ENCODE assay signal across 7 mouse cellular contexts in genomic region chr9:82976219-82976618, GRCm38 (mm10). TPM values are rescaled to one million over a fixed set of nuclear protein-coding genes. Genes with fewer than 3 reads are reported as not detected.
DNase-seq lines count a peak whose midpoint lies in the region; ATAC-seq and TF ChIP-seq lines count a peak whose summit lies in the region.

No protein-coding gene starts in this region.

- H3K4me2 ChIP-seq in lung, embryonic 16.5 days (ENCODE audit: low read depth, low read length): peak overlapping the region; percentile 59
- peak overlapping the region; percentile 71 for H3K4me2 ChIP-seq in intestine, postnatal 0 days (replicated peaks; ENCODE audit: low read depth)

- ATAC-seq in lung, embryonic 16.5 days (ENCODE audit: low read depth): no peak
- no peak for ATAC-seq in intestine, postnatal 0 days

- TF ChIP-seq CTCF in embryonic fibroblast, embryonic 13.5 days (IDR thresholded peaks at IDR 0.05; ENCODE audit: borderline replicate concordance, insufficient read depth, low read length): no peak
- no peak for TF ChIP-seq CTCF in intestine, postnatal 0 days (IDR thresholded peaks at IDR 0.05; ENCODE audit: low read depth)
- TF ChIP-seq CTCF in olfactory bulb, adult 2 months (IDR thresholded peaks at IDR 0.05; ENCODE audit: insufficient read depth, low read depth, low read length): no peak

- no peaks in the 10 kb centered on the region for H3K27me3 ChIP-seq in lung, embryonic 16.5 days (ENCODE audit: control insufficient read depth, insufficient read depth, low read depth, low read length)
- H3K27me3 ChIP-seq in intestine, postnatal 0 days (replicated peaks; ENCODE audit: control insufficient read depth, insufficient read depth, low read length): no peaks in the 10 kb centered on the region

- H3K9me3 ChIP-seq in lung, embryonic 16.5 days (ENCODE audit: control insufficient read depth, low read length): no peaks in the 10 kb centered on the region
- H3K9me3 ChIP-seq in intestine, postnatal 0 days (ENCODE audit: control insufficient read depth): no peaks in the 10 kb centered on the region

- TF ChIP-seq POLR2A in embryonic fibroblast, embryonic 13.5 days (IDR thresholded peaks at IDR 0.05; ENCODE audit: low read depth, low read length): no peak
- no peak for TF ChIP-seq POLR2A in olfactory bulb, adult 2 months (IDR thresholded peaks at IDR 0.05; ENCODE audit: insufficient read depth, low read depth, low read length)

- H3K4me1 ChIP-seq in lung, embryonic 16.5 days (replicated peaks; ENCODE audit: control insufficient read depth, insufficient read depth, low read length): peaks cover 7% of the 10 kb centered on the region
- H3K4me1 ChIP-seq in embryonic fibroblast, embryonic 13.5 days (ENCODE audit: control insufficient read depth, insufficient read depth, low read length): peaks cover 2% of the 10 kb centered on the region
- H3K4me1 ChIP-seq in intestine, postnatal 0 days (replicated peaks; ENCODE audit: control insufficient read depth, insufficient read depth, low read length): 0 out of 2 replicates have a peak, but pooled peaks cover 3% of the 10 kb centered on the region
- no peaks in the 10 kb centered on the region for H3K4me1 ChIP-seq in olfactory bulb, adult 2 months (ENCODE audit: control insufficient read depth, insufficient read depth, low read length)

- peak overlapping the region; percentile 68 for H3K4me3 ChIP-seq in lung, embryonic 16.5 days (ENCODE audit: low read length)
- peak overlapping the region; percentile 97 for H3K4me3 ChIP-seq in embryonic fibroblast, embryonic 13.5 days (ENCODE audit: insufficient read depth, low read length)
- H3K4me3 ChIP-seq in intestine, postnatal 0 days (ENCODE audit: low read depth, low read length): peak overlapping the region; percentile 88
- H3K4me3 ChIP-seq in olfactory bulb, adult 2 months (ENCODE audit: insufficient read depth, low read depth, low read length): peak overlapping the region; percentile 59; the same call in 1 of the 2 replicates

- H3K36me3 ChIP-seq in lung, embryonic 16.5 days (ENCODE audit: control insufficient read depth, insufficient read depth, low read length): no peaks in the 10 kb centered on the region; the same call in 1 of the 2 replicates
- no peaks in the 10 kb centered on the region for H3K36me3 ChIP-seq in intestine, postnatal 0 days (ENCODE audit: control insufficient read depth, insufficient read depth)

- H3K27ac ChIP-seq in lung, embryonic 16.5 days (ENCODE audit: low read length): peak overlapping the region; percentile 99
- H3K27ac ChIP-seq in embryonic fibroblast, embryonic 13.5 days (ENCODE audit: insufficient read depth, low read length): peak overlapping the region; percentile 99
- H3K27ac ChIP-seq in intestine, postnatal 0 days (ENCODE audit: low read depth, low read length): peak overlapping the region; percentile 99
- peak overlapping the region; percentile 94 for H3K27ac ChIP-seq in olfactory bulb, adult 2 months (ENCODE audit: insufficient read depth, low read depth, low read length)

- WGBS in lung, embryonic 16.5 days: 2% methylated on average over 9 of the region's 9 CpGs
- 1% methylated on average over 9 of the region's 9 CpGs for WGBS in intestine, postnatal 0 days
- WGBS in olfactory bulb, adult 2 months: 1% methylated on average over 9 of the region's 9 CpGs

- no peak for DNase-seq in lung, postnatal 14 days
- DNase-seq in left cerebral cortex, adult 11 months (ENCODE audit: low spot score): no peak
- DNase-seq in urinary bladder, postnatal 25 days (ENCODE audit: low spot score): no peak

- peak overlapping the region; percentile 87 for H3K9ac ChIP-seq in lung, embryonic 16.5 days (ENCODE audit: low read length)
- H3K9ac ChIP-seq in intestine, postnatal 0 days (ENCODE audit: low read depth, low read length): peak overlapping the region; percentile 91

RNA-seq across cellular contexts. Expression of gene Phip, which starts 0.9 kb away (rescaled TPM):
- polyA plus RNA-seq in lung, embryonic 16.5 days (2015; fragmentation: Nextera tagmentation; extraction: Ambion mirVana): 77.9 and 79.3 TPM in 2 replicates
- 51.2 and 66.6 TPM in 2 replicates for polyA plus RNA-seq in embryonic fibroblast, embryonic 13.5 days (2011; ENCODE audit: insufficient read length, low read depth, missing spikeins)
- polyA plus RNA-seq in intestine, postnatal 0 days (2015; fragmentation: Nextera tagmentation; extraction: Ambion mirVana): 19.7 and 22.6 TPM in 2 replicates
- polyA plus RNA-seq in olfactory bulb, adult 2 months (2012; ENCODE audit: insufficient read depth, insufficient read length, low replicate concordance, missing spikeins): 131 TPM in 1 of 2 replicates, not detected in the other
